Mouse (Mus musculus): ENCODE results near the gene Gm6899. TPM values are rescaled to one million over a fixed set of nuclear protein-coding genes. Genes with fewer than 3 reads are reported as not detected.

Gm6899 gene
- polyA plus RNA-seq (2014; fragmentation: Illumina TruSeq; extraction: RNeasy Lipid Tissue Mini Kit (QIAGEN cat#74804); ENCODE audit: low read depth, low replicate concordance), result not detected

GRCm38 (mm10) chr11:26593061-26594059 is at the start of gene Gm6899, which contains the start of gene Vrk2:
Gm6899 (plus strand) TSS chr11:26593241.
Vrk2 (minus strand) TSS chr11:26593999.

Other genes with a start within 250 kb of the Gm6899 start
- 7.9 TPM for gene Fancl, start 207.1 kb upstream of the Gm6899 start, polyA plus RNA-seq (2014; fragmentation: Illumina TruSeq; extraction: RNeasy Lipid Tissue Mini Kit (QIAGEN cat#74804); ENCODE audit: low read depth, low replicate concordance)
- gene Vrk2, start 758 bp downstream of the Gm6899 start, polyA plus RNA-seq (2014; fragmentation: Illumina TruSeq; extraction: RNeasy Lipid Tissue Mini Kit (QIAGEN cat#74804); ENCODE audit: low read depth, low replicate concordance), result 6.6 TPM